Mouse (Mus musculus): ENCODE data around the gene Ninl.

Ninl gene

DNA sequence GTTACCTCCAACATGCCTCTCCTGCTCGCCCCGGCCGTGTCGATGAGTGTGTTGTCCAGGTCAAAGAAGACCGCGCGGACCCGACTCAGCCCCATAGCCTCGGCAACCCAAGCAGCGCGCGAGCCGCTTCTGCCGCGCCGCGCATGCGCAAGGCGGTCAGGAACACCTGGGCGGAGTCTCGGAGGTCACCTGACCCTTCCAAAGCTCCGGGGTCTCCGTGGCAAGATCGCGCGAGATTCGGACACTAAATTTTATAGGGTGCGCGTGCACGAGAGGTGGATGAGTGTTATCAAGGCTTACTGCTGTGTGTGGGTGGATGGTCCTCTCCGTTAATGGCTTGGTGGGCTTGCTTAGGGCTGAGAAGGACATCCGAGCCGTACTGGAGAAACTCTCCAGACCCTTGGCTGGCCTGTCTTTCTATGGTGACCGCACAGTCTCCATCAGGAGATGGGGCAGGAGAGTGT lies at the start of gene Ninl, which contains the start of gene Nanp:
Ninl (minus strand) TSS at position 151 of the 464 bp plus-strand sequence.
Nanp (minus strand) TSS at position 167 of the 464 bp plus-strand sequence.
- peak; percentile 93 for DNase-seq

DNA sequence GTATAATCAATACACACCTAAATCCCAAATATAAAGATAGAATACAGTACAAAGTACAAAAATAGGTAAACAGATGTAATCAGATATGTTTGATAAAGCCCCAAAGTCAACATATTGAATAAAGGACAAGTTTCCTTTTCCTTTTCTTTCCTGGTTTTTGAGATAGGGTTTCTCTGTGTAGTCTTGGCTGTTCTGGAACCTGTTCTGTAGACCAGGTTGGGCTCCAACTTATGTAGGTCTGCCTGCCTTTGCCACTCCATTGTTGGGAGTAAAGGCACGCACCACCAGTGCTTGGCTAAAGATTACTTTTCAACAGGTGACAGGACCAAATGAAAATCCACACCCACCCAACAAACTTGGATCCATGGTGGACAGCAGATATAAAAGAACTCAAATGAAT lies 17.5 kb upstream of the Ninl start:
- DNase-seq, result no peak

DNA sequence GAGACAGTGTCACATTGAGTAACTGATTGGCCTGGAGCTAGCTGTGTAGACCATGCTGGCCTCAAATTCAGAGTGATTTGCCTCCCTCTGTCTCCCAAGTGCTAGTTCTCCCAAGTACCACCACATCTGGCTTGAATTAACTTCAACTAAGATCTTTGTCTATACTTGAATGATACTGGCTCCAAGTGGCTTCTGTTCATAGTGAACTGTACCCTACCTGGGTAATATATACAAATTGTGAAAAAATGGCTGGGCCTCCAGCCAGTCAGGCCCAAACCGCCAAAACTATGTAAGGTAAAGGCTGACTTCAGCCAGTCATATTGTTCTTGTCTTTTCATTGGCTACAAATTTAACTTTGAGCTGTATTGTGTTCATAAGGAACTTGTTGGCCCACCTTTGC lies 1.2 kb upstream of the Ninl start:
- DNase-seq, result no peak

DNA sequence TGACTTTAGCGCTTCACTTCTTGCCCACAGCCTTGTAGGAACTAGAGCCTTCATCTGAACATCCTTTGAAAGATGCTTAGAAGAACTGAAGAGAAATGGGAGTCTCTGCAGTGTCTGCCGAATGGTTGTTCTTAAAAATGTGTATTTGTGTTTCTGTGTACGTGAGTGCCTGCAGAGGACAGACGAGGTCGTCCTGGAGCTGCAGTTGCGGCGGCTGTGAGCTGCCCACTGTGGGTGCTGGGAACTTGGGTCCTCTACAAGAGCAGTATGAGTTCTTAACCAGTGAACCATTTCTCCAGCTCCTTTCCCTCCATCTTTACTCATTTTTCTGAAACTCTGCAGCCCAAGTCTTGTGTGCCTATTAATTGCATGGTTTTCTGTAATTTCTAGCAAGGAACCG lies 544 bp upstream of the Ninl start:
- DNase-seq, result no peak

DNA sequence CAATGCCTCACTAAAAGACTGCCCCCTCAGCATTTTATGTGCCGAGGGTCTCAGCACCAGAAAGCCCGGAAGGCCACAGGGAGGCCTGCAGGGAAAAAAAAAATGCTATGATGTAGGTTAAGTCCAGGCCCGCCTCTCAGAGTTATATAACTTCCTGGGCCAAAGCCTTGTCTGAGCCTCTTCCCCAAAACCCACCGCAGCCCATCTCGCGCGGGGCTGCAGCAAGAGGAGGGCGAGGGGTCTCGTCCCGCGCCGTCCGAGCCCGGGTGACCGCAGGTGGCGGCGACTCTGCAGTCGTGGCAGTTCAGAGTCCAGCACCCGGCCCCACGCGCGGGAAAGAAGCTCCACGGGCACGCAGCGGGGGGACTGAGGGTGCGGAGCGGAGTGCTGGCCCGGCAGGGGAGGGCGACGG lies 365 bp downstream of the Ninl start:
- no peak for DNase-seq

DNA sequence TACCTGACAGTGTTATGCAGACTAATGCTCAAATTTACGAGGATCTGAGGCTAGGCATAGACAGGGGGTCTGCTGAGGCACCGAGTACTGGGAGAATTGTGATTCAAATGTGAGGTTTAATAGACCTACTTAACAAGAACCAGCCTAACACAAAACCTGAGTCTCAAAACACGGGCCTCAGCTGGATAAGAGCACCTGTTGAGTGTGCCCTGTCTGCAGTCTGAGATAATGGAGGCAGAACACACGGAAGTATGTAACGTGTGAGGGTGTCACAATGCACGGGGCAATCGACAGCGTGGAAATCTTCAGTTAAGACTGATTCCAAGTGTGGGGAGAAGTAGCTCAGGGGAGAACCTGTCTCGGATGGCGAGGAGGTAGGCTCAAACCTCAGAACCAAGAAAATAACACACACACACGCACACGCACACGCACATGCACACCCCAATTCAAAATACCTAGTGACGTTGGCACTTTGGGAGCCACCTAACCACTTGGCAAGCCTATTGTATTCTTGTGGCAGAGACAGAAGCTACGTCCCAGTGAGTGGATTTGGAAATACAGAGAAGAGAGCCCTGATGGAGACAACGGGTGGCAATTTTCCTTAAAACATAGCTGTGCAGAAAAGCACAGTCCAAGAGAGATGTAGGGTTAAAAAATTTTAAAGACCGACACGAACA lies 1.2 kb downstream of the Ninl start:
- peak; percentile 9 for DNase-seq

DNA sequence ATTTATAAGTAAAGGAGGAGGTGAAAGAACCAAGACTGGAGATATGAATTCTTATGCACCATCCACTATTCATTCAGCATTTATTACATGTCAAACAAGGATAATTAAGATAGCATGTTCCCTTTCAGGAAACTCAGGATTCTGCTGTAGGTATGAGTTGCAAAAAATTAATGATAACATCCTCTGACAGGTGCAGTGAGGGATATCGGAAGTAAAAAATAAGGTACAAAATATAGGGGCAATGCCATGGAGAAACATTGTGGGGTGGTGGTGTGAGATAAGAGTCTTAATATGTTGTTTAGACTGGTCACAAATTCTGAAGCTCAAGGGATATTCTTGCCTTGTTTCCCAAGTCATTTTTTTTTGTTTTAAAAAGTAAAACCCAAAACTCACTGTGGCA lies 1.9 kb downstream of the Ninl start:
- DNase-seq, result no peak

DNA sequence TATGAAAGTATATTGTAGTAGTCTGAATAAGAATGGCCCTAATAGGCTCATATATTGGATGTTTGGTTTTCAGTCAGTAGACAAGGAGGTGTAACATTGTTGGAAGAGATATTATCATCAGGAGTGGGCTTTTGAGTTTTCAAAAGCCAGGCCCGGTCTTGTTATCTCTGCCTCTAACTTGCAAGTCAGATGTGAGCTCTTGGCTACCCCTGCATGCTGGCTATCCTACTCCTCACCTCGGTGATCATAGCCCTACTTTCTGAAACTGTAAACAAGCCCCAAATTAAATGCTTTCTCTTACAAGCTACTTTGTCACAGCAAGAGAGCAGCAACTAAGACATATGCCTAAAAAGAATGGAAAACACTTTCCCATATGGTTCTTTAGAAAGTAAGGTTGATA lies 2.5 kb downstream of the Ninl start:
- DNase-seq, result no peak

DNA sequence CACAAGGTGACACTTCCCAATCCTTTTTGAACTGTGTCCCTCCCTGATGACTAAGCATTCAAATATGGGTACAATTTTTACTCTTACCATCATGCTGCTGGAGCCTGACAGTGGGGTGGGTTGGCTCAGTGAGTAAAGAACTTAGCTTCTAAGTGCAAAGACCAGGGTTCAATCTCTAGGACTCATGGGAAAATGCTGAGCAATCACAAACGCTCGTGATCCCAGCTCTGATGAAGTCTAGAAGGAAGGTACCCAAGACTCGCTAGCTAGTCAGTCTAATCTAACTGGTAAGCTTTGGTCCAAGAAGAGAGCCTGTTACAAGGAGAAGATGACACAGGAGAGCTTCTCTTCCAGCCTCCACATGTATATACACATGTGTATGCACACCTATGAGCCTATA lies 4.7 kb downstream of the Ninl start:
- DNase-seq, result no peak

DNA sequence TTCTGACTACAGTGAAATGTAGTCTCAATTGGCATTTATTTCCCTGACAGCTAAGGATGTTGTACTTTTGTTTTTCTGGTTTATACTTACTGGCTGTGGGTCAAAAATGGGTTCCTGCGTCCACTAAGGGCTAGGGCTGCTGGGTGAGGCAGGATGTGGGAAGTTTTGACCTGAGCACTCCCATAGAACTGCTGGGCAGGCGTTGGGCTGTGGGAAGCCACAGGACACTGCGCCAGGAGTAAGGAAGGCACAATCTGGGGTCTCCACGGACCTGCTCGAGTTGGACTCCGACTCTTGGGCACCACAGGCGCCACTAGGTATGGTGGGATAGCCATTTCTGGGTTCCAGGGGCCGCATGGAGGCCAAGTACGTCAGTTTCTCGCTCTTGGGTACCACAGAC lies 18.0 kb downstream of the Ninl start:
- DNase-seq, result no peak

DNA sequence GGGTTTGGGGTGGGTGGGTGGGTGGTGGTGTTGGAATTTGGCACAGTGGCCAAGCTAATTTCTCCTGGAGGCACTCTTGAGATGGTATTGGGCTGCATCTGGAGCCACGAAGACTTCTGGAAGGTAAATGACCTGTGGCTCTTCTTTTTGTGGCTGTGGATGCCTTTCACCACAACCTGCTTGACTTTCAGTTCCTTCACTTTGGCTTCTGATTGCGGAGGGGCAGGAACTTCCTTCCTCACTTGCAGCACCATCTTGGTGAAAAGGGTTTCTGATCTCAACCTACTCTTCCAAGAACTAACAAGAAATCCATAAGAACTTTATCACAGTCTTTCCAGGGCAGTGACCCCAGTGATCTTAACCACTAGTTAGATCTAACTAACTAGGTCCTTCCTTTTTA lies 23.9 kb downstream of the Ninl start:
- no peak for DNase-seq

DNA sequence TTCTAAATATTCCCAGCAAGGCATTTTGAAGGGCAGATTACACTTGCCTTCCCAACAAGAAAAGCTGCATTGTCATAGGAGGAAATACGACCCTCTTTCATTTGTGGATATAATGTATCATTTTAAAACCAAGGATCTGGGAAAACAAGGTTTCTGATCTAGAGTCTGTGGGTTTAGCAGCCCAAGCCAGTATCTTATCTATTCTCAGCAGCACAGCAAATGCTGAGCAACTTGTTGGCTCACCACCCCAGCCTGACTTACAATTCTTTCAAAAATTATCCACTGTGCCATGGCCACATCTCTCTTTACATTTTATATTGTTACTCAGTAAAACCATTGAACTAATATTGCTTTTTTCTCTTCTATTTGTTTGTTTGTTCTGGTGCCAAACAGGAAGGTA lies 27.9 kb downstream of the Ninl start:
- no peak for DNase-seq

DNA sequence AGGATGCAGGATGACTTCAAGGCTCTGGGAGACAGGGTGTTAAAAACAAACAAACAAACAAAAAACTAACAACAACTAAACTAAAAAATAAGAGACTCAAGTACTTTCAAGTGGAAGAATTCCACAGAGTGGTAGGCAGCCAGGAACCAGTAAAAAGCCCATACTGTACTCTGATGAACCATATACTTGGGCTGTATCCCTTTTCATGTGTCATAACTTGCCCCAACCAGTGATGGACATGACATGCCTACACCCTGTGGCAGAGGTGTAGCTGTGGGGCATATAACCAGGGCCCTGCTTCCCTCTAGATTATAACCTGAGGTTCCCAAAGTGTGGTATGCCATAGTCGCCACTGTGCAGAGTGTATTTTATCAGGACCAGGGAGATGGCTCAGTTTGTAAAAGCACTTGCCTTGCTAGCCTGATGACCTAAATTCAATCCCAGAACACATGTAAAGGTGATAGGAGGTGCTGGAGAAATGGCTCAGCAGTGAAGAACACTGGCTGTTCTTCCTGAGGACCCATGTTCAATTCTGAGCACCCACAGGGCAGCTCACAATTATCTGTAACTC lies 29.6 kb downstream of the Ninl start:
- no peak for DNase-seq

DNA sequence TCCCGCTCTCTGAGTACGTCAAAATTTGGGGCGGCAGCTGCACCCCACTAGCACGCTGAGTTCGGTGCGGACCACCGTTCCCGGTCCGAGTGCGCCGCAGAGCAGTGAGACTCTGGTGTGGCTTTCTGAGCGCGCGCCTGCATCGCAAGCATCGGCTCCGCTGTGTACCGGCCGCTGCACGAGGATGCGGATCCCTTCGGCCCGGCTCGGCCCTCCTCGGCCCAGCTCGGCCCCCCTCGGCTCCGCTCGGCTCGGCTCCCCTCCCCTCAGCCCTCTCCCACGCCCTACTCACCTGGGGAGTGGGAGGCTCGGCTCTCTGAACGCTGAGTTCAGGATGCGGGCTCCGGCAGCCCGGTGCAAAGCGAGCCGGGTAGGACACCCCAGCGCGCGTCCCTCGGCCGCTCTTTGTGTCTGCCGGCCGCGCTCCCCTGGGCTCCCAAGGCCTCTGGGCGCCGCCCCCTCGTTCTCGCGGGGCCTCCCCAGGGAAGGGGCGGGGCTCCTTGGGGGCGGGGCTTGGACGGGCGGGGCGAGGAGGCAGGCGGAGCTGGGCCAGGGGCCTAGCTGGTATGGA lies 30.2 kb downstream of the Ninl start:
- DNase-seq, result peak; percentile 28

DNA sequence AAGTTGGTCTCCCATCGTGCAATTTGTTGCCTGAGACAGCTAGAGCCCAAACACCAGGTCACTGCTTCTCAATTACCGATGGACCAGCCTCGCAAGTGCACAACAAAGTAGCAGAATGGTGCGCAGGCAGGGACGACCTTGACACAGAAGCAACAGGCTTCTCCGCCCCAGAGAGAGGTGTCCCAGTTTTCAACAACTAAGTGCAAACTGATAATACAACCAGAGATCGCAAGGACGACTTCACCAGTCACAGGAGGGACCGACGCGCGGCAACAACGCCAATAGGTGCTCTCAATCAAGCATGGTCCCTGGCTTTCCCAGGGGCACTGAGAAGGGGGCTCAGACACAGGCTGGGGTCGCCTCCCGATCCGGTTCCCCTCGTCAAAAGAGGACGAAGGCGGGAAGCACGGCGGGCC lies 30.7 kb downstream of the Ninl start:
- no peak for DNase-seq

DNA sequence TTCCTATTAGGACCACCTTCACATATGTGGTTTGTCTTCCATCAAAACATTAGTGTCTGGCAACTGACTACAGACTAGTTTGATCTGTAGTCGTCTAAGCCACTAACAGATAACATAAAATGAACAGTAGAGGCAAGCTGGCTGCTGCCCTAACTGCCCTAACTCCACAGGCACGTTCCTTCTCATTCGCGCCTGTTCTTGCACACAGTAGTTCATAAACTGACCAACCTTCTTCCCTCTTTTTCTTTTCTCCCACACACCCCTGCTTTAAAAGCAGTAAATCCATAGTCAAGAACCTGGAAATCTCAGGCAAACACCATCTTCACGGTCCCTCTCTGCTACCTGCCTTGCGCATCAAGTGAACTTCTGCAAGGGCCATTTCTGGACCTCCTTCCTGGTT lies 31.2 kb downstream of the Ninl start:
- no peak for DNase-seq

DNA sequence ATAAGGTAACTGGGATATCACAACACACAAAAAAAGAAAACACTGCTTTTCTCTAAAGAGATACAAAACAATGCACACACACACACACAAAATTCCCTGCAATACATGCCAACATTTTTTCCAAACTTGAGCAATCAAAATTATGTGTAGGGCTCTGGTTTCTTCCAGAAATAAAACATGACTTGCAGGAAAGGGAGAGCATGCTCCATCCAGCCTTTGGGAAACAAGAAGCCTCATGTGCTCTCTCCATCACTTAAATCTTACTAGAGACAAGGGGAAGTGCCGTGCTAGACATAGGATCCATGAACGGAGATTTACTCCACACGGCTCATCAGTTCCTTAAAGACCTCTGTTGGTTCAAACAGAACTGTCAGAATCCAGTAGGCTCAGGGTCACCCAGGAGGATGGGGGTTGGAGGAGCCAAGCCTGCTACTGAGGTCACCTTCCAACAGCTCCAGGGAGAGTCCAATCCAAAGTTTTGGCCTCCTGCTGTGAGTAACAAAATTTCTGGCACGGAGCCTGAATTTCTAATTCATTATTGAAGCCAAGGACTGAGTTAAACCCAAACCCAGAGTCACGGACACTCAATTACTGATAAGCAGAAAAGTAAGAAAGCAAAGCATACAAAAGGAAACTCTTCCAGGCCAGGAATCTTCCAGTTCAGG lies 32.8 kb downstream of the Ninl start:
- no peak for DNase-seq

DNA sequence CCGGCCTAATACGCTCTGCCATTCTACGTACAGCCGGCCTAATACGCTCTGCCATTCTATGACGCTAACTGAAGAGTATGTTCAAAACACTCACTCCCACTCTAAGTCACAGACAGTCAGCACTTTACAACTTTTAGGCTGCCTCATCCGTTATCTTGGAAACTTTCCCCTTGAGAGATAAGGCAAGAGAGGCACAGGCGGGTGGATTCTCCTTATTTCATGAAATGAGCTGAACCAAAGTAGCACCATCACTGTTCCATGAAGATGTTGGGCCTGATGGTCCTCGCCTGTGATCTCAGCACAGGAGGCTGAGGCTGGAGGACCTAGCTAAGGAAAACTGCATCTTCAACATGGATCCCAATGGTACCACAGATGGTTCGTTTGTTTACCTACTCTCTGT lies 34.8 kb downstream of the Ninl start:
- DNase-seq, result no peak

DNA sequence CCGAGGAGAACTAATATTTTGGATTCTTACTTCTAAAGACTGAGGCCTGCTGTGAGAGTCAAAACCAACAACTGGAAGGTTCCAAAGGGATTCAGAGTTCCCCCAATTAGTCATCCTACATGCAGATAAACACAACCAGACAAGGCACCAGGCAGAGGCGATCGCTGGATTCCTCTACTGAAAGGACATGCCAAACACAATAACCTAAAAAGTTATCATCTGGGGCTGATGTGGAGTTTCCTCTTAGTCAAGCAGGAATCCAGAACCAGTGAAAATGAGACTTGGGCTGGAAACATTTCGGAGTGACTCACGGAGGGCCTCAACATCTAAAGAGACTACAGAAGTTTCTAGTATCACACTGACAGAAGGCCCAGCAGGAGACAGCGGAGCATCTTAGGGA lies 35.4 kb downstream of the Ninl start:
- no peak for DNase-seq

DNA sequence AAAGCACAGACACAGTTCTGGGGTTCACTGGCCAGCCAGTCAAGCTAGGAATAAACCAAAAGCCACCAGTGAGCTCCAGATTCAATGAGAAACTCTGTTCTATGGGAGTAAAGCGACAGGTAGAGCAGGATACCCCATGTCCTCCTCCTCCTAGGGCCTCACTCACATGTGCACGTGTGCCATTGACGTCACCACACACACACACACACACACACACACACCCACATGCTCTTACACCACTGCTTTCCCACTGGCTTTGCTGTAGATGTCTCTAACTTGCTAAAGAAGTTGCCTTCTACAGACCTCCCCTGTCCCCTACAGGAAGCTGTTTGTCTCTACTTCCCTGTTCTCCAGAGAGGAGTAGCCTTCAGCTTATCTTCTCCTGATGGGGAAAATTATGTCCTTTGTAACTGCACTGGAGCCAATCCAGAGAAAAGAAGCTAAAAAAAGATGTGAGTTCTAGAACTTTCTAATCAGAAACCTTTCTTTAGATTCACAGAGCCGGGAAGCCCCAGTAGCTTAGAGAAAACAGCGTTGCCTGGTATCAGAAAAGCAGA lies 37.5 kb downstream of the Ninl start:
- DNase-seq, result no peak

DNA sequence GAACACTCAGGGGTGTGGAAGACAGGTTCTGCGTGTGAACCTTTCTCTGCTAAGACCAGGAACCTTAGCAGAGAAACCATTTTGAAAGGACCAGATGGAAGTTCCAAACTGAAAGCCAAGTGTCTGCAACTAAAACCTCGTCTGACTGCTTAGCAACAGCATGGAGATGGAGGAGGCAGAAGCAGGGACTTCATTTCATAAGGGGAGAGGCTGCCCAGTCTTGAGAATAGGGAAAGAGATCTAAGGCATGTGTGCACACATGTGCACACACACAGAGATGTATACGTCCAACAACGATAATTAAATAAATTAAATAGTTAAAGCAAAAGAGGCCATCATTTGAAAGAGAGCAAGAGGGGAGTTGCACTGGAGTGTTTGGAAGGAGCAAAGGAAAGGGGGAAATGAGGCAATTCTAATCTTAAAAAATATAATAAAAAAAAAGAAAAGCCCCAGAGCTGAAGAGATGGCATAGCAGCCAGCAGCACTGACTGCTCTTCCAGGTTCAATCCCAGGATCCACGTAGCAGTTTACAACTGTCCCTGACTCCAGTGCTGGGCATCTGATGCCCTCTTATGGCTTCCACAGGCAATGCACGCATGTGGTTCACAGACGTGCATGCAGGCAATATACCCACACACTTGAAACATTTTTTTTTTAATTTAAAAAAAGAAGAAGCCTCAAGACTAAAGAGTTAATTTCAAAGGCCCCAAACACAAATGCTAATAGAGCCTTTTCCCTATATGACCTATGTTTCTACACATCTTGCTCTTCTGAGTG lies 38.6 kb downstream of the Ninl start:
- DNase-seq, result peak; percentile 35

DNA sequence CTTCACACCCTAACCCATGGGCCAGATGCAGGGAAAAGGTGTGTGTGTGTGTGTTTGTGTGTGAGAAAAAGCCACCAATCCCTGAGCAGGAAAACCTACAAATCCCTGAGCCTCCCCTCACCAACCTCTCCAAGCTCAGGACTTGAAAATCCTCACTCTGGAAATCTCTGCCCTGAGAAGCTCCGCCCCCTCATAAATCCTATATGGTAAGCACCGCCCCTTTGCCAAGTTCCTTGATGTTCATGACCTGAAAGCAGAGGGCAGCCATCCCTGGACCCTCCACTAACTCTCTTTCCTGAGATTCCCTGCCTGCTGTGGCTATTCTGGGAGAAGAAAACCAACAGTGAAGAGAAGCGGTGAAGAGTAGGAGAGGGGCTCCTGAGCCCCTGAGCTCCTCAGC lies 40.2 kb downstream of the Ninl start:
- DNase-seq, result no peak

DNA sequence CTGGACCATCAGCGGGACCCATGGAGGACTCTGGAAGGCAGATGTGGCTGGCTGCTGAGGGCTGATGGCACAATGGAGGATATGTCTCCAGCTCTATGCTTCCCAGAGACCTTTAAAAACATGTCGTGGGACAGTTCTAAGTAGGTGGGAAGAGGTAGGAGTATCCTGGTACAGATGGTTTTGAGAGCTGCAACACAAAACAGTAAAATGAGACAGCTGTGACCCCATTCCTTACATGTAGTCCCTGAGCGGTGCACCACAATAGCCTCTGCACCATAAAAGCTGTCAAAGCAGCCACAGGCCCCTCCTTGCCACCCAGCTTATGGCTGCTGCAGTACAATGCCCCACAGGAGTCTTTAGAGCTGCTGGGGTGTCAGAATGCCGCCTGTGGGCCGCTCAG lies 41.6 kb downstream of the Ninl start:
- no peak for DNase-seq
